Mouse (Mus musculus): ENCODE data around the gene Zfp458. TPM values are rescaled to one million over a fixed set of nuclear protein-coding genes. Genes with fewer than 3 reads are reported as not detected.
"Not testable (repeated sequence)": the region's sequence is repeated elsewhere in the genome, so short reads cannot be mapped to it uniquely, and the experiment has no call there.

Gene Zfp458
- 1.4 TPM in 2 replicates for total RNA-seq (2012; rRNA removed)

DNA sequence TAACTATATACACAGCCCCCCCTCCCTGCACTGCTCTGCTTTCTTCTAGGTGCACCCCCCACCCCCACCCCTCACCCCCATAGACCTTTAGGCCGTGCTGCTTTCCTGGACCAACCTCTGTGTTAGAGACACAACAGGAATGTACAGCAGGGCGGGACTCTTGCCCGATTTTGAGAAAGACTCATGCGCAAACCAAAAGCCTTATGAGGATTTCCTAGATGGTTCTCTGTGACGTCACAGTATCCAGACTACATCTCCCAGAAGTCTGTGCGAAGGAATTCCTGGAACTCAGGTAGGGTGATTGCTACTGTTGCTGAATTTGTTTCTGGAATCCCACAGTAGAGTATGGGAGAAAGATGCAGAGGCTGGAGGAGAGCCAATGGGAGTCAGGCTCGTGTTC is at the start of gene Zfp458:
TSS of gene Zfp458 (minus strand) at position 153 of the 400 bp plus-strand sequence.
- Histone ChIP-seq H3K4me3 (ENCODE audit: insufficient read depth in 1 of 2, low read depth in 1 of 2, low read length in 2 of 2, poor library complexity in 1 of 2, severe bottlenecking in 1 of 2) (peak within 1 kb of the TSS in 1 of 2 experiments; percentile 46; a peak in 2 of 4 replicates), H3K9me3 (ENCODE audit: control insufficient read depth, insufficient read depth, low read depth, low read length) (no peaks in the 10 kb centered on the region), H3K27ac (ENCODE audit: insufficient read depth, low read depth, low read length, poor library complexity, severe bottlenecking) (no peak within 1 kb of the TSS), H3K4me1 (ENCODE audit: control insufficient read depth in 2 of 2, insufficient read depth in 2 of 2, low read length in 2 of 2, poor library complexity in 1 of 2) (no peaks in the 10 kb centered on the region; a peak in 1 of 4 replicates), H3K36me3 (ENCODE audit: control insufficient read depth, insufficient read depth, low read length, poor library complexity, severe bottlenecking) (no peaks in the 10 kb centered on the region), H3K9ac (ENCODE audit: insufficient read depth, low read depth, low read length, poor library complexity, severe bottlenecking) (no peak within 1 kb of the TSS)
- in situ Hi-C loops (cut with MboI; ENCODE audit: low sequenced_read_pairs in 2 of 2, unreplicated experiment in 2 of 2), result no loop called here
- TF ChIP-seq CHD2 (IDR thresholded peaks at IDR 0.05; ENCODE audit: low read depth, low read length) (no peak), HCFC1 (IDR thresholded peaks at IDR 0.05; ENCODE audit: borderline replicate concordance, insufficient read depth, low read length) (peak; percentile 84)
- DNase-seq (ENCODE audit: low read depth, low spot score), result peak; percentile 53

- Histone ChIP-seq H3K9me3 (ENCODE audit: control insufficient read depth, insufficient read depth, low read depth, low read length) (no peaks in the 10 kb centered on the region), H3K27ac (ENCODE audit: insufficient read depth, low read depth, low read length, poor library complexity, severe bottlenecking) (no peak overlapping the region)
- DNase-seq (ENCODE audit: low read depth, low spot score), result no peak
These were observed 28.5 kb upstream of the Zfp458 start for GRCm38 (mm10) chr13:67306718-67307117.

DNA sequence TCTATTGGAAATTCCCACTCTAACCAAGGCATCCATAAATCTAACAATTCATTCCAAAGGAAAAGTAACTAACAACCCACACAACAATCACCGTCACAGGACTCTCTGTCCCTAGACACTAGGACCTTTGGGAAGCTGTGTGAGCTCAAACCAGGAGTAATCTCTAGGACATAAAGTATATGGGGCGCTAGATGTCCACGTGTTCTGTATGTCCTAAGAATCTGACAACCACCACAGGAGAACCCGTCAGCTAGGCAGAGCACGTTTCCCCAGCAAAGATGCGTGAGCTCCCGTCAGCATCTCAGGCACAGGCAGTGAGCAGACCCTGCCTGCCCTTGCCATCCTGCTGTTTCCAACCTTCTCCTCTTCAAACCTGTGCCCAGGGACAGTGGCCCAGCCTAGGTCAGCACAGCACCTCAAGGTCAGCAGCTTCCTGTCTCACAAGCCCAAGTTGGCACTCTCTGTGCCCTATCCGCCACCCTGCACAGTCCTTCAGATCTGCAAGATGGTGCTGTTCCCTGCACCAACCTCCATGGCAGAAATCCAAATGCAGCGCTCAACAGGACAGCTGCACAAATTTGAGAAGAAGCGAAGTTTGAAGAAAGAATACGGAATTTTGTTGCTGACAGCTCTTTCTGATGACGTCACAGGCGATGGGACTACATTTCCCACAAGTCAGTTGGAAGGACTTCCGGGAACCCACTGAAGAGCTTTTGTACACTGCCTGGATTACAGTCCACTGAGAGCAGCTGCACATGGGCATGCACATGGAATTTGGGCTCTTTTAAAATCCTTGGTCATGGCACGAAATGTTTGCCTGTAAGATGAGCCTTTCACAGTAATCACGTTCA is 27.8 kb upstream of the Zfp458 start, which contains the start of gene Zfp457:
TSS of gene Zfp457 (minus strand) at position 664 of the 851 bp plus-strand sequence.
- Histone ChIP-seq H3K4me3 (ENCODE audit: insufficient read depth in 1 of 2, low read depth in 1 of 2, low read length in 2 of 2, poor library complexity in 1 of 2, severe bottlenecking in 1 of 2) (peak within 1 kb of the TSS; percentile 80 to 94), H3K4me1 (ENCODE audit: control insufficient read depth in 2 of 2, insufficient read depth in 2 of 2, low read length in 2 of 2, poor library complexity in 1 of 2) (peaks cover 0 to 2% of the 10 kb centered on the region in 2 experiments; a peak in 1 of 4 replicates), H3K9ac (ENCODE audit: insufficient read depth, low read depth, low read length, poor library complexity, severe bottlenecking) (peak within 1 kb of the TSS; percentile 74), H3K27ac (ENCODE audit: insufficient read depth, low read depth, low read length, poor library complexity, severe bottlenecking) (no peak within 1 kb of the TSS), H3K36me3 (ENCODE audit: control insufficient read depth, insufficient read depth, low read length, poor library complexity, severe bottlenecking) (no peaks in the 10 kb centered on the region), H3K9me3 (ENCODE audit: control insufficient read depth, insufficient read depth, low read depth, low read length) (no peaks in the 10 kb centered on the region)
- in situ Hi-C loops (cut with MboI; ENCODE audit: low sequenced_read_pairs in 2 of 2, unreplicated experiment in 2 of 2), result no loop called here
- no peak for TF ChIP-seq MAFK (IDR thresholded peaks at IDR 0.05; ENCODE audit: insufficient read depth, low read depth, low read length)
- no peak for TF ChIP-seq CHD2 (IDR thresholded peaks at IDR 0.05; ENCODE audit: low read depth, low read length)
- peak; percentile 95 for TF ChIP-seq HCFC1 (IDR thresholded peaks at IDR 0.05; ENCODE audit: borderline replicate concordance, insufficient read depth, low read length)
- 0 out of 2 replicates have a peak, but pooled peaks have one; percentile 24 for TF ChIP-seq ZC3H11A (IDR thresholded peaks at IDR 0.05; ENCODE audit: borderline replicate concordance, low read depth, low read length)
- no peak for TF ChIP-seq ZNF384 (IDR thresholded peaks at IDR 0.05; ENCODE audit: low read depth, low read length)
- peak; percentile 73 for DNase-seq (ENCODE audit: low read depth, low spot score)

More at GRCm38 (mm10) chr13:67306718-67307117, 28.5 kb upstream of the Zfp458 start:
- in situ Hi-C loops (cut with MboI; ENCODE audit: low sequenced_read_pairs in 2 of 2, unreplicated experiment in 2 of 2), result no loop called here
- TF ChIP-seq HCFC1 (IDR thresholded peaks at IDR 0.05; ENCODE audit: borderline replicate concordance, insufficient read depth, low read length), result no peak
- no peak for TF ChIP-seq MAFK (IDR thresholded peaks at IDR 0.05; ENCODE audit: insufficient read depth, low read depth, low read length)
- TF ChIP-seq ZC3H11A (IDR thresholded peaks at IDR 0.05; ENCODE audit: borderline replicate concordance, low read depth, low read length), result no peak
- no peak for TF ChIP-seq ZNF384 (IDR thresholded peaks at IDR 0.05; ENCODE audit: low read depth, low read length)
- no peak for TF ChIP-seq CHD2 (IDR thresholded peaks at IDR 0.05; ENCODE audit: low read depth, low read length)
- Histone ChIP-seq H3K36me3 (ENCODE audit: control insufficient read depth, insufficient read depth, low read length, poor library complexity, severe bottlenecking) (no peaks in the 10 kb centered on the region), H3K9ac (ENCODE audit: insufficient read depth, low read depth, low read length, poor library complexity, severe bottlenecking) (no peak overlapping the region; the same call in 1 of the 2 replicates), H3K4me3 (ENCODE audit: insufficient read depth in 1 of 2, low read depth in 1 of 2, low read length in 2 of 2, poor library complexity in 1 of 2, severe bottlenecking in 1 of 2) (peak overlapping the region; percentile 42 to 94), H3K4me1 (ENCODE audit: control insufficient read depth in 2 of 2, insufficient read depth in 2 of 2, low read length in 2 of 2, poor library complexity in 1 of 2) (peaks cover 0 to 2% of the 10 kb centered on the region in 2 experiments; a peak in 1 of 4 replicates)

- H3K4me3 ChIP-seq (ENCODE audit: insufficient read depth in 1 of 2, low read depth in 1 of 2, low read length in 2 of 2, poor library complexity in 1 of 2, severe bottlenecking in 1 of 2), result peak overlapping the region in 1 of 2 experiments; percentile 95; a peak in 2 of 4 replicates
- H3K36me3 ChIP-seq (ENCODE audit: control insufficient read depth, insufficient read depth, low read length, poor library complexity, severe bottlenecking); H3K9ac ChIP-seq (ENCODE audit: insufficient read depth, low read depth, low read length, poor library complexity, severe bottlenecking); H3K27ac ChIP-seq (ENCODE audit: insufficient read depth, low read depth, low read length, poor library complexity, severe bottlenecking); DNase-seq (ENCODE audit: low read depth, low spot score); H3K9me3 ChIP-seq (ENCODE audit: control insufficient read depth, insufficient read depth, low read depth, low read length); H3K4me1 ChIP-seq (ENCODE audit: control insufficient read depth in 2 of 2, insufficient read depth in 2 of 2, low read length in 2 of 2, poor library complexity in 1 of 2): not testable (repeated sequence)
- in situ Hi-C loops (cut with MboI; ENCODE audit: low sequenced_read_pairs in 2 of 2, unreplicated experiment in 2 of 2), result loop anchor here in 1 of 2 experiments (5.0 kb wide), 1 partner anchor 458 kb away; the partner anchor contains the start of gene Zfp65
These were observed 8.7 kb downstream of the Zfp458 start for GRCm38 (mm10) chr13:67269383-67270065.
